1 mouse cellular context compared by ENCODE assay signal in genomic region chr6:34346096-34346898, GRCm38 (mm10).
TF ChIP-seq lines count a peak whose summit lies in the region.

No protein-coding gene starts in this region.

TF ChIP-seq in CH12.LX, 34 proteins besides CTCF, POLR2A, EP300 and RAD21 (continued from another document):
- TF ChIP-seq IRF4 (IDR thresholded peaks at IDR 0.05; ENCODE audit: low read depth, low read length), result 0 out of 2 replicates have a peak, but pooled peaks have one; percentile 15
- no peak for TF ChIP-seq HCFC1 (IDR thresholded peaks at IDR 0.05; ENCODE audit: low read depth, low read length)
- TF ChIP-seq JUN (IDR thresholded peaks at IDR 0.05; ENCODE audit: insufficient read depth, low read depth, low read length), result no peak
- peak; percentile 58; the same call in 1 of the 2 replicates for TF ChIP-seq SIN3A (IDR thresholded peaks at IDR 0.05; ENCODE audit: low read length)
- TF ChIP-seq CHD2 (IDR thresholded peaks at IDR 0.05; ENCODE audit: low read length), result no peak
- peak; percentile 86 for TF ChIP-seq MAZ (IDR thresholded peaks at IDR 0.05; ENCODE audit: low read depth, low read length)
- TF ChIP-seq UBTF (IDR thresholded peaks at IDR 0.05; ENCODE audit: low read depth, low read length), result no peak
